In the genomic region with DNA sequence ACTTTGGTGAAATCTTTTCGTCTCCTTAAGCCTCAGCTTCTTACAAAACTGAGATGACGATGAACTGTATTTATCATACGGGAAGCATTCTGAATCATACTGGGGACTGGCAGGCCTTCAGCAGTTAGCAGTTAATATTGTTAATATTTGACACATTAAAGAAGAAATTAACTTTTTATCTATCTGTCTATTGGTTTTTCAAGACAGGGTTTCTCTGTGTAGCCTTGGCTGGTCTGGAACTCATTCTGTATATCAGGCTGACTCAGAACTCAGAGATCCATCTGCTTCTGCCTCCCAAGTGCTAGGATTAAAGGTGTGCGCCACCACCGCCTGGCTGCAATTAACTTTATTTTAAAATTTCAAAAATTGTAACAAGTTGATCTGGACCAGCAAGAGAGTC, we compare ENCODE assay signal across 24 mouse cellular contexts. TPM values are rescaled to one million over a fixed set of nuclear protein-coding genes. Genes with fewer than 3 reads are reported as not detected.
A peak's percentile ranks its signal among the peaks of the same experiment; 100 is the strongest.
DNase-seq lines count a peak whose midpoint lies in the region; ATAC-seq and TF ChIP-seq lines count a peak whose summit lies in the region.
"Had no signal": no experiment of that assay in that cellular context is flagged by ENCODE, and none has a peak within 500 bp of the region (broad histone marks: within the 10 kb centered on the region; RNA-seq: fewer than 3 reads in every experiment).

No protein-coding gene starts in this region.

- no peak for ATAC-seq in kidney, embryonic 16.5 days (ENCODE audit: low FRiP score, low TSS enrichment)
- no peak for ATAC-seq in liver, embryonic 11.5 days (replicated peaks; ENCODE audit: low FRiP score)
- ATAC-seq: activated CD4-positive, CD25-positive, alpha-beta regulatory T cell, adult 4 months; CD4-positive, CD25-positive, alpha-beta regulatory T cell, adult 4 months; forebrain, embryonic 13.5 days; forebrain, embryonic 15.5 days; Patski had no signal

- H3K4me1 ChIP-seq in kidney, adult 2 months (ENCODE audit: control insufficient read depth, insufficient read depth, low read length) = peaks cover 13% of the 10 kb centered on the region
- H3K4me1 ChIP-seq in kidney, embryonic 16.5 days (ENCODE audit: insufficient read depth, low read length) = peaks cover 11% of the 10 kb centered on the region
- no peaks in the 10 kb centered on the region; the same call in 1 of the 2 replicates for H3K4me1 ChIP-seq in liver, adult 2 months (ENCODE audit: control insufficient read depth, insufficient read depth, low read length)
- H3K4me1 ChIP-seq in liver, embryonic 11.5 days (replicated peaks; ENCODE audit: control insufficient read depth, insufficient read depth, low read length) = peaks cover 11% of the 10 kb centered on the region
- H3K4me1 ChIP-seq: forebrain, embryonic 13.5 days; forebrain, embryonic 15.5 days had no signal

- no peak overlapping the region for H3K4me3 ChIP-seq in kidney, adult 2 months (ENCODE audit: insufficient read depth, low read depth, low read length)
- no peak overlapping the region for H3K4me3 ChIP-seq in kidney, embryonic 16.5 days (ENCODE audit: low read length)
- no peak overlapping the region for H3K4me3 ChIP-seq in liver, adult 2 months (ENCODE audit: insufficient read depth, low read depth, low read length)
- H3K4me3 ChIP-seq in liver, embryonic 11.5 days (ENCODE audit: low read depth, low read length) = no peak overlapping the region
- H3K4me3 ChIP-seq: embryonic facial prominence, embryonic 10.5 days; embryonic facial prominence, embryonic 12.5 days; forebrain, embryonic 13.5 days; forebrain, embryonic 15.5 days had no signal

- no peak overlapping the region for H3K27ac ChIP-seq in kidney, adult 2 months (ENCODE audit: insufficient read depth, low read depth, low read length)
- no peak overlapping the region for H3K27ac ChIP-seq in kidney, embryonic 16.5 days (ENCODE audit: low read length)
- H3K27ac ChIP-seq in liver, adult 2 months (replicated peaks; ENCODE audit: insufficient read depth, low read depth, low read length) = no peak overlapping the region
- H3K27ac ChIP-seq in liver, embryonic 11.5 days (ENCODE audit: low read depth, low read length) = no peak overlapping the region
- H3K27ac ChIP-seq: embryonic facial prominence, embryonic 10.5 days; embryonic facial prominence, embryonic 12.5 days; forebrain, embryonic 13.5 days; forebrain, embryonic 15.5 days had no signal

- H3K79me2 ChIP-seq in liver, adult 2 months (ENCODE audit: control insufficient read depth, insufficient read depth, low read length) = no peaks in the 10 kb centered on the region

- intact Hi-C loops in heart, postnatal 10 days (cut with DNase I) = no loop called here

- WGBS in kidney, adult 2 months = 70% methylated on average over 5 of the region's 5 CpGs
- 86% methylated on average over 5 of the region's 5 CpGs for WGBS in kidney, embryonic 16.5 days
- WGBS in liver, adult 2 months = 71% methylated on average over 5 of the region's 5 CpGs
- 91% methylated on average over 5 of the region's 5 CpGs for WGBS in liver, embryonic 11.5 days

- no peaks in the 10 kb centered on the region for H3K9me3 ChIP-seq in kidney, embryonic 16.5 days (ENCODE audit: low read length)
- H3K9me3 ChIP-seq in liver, embryonic 11.5 days (ENCODE audit: control insufficient read depth, low read length) = no peaks in the 10 kb centered on the region
- H3K9me3 ChIP-seq: embryonic facial prominence, embryonic 10.5 days; embryonic facial prominence, embryonic 12.5 days; forebrain, embryonic 13.5 days; forebrain, embryonic 15.5 days; G1E had no signal

- H3K36me3 ChIP-seq in kidney, adult 2 months (ENCODE audit: control insufficient read depth, insufficient read depth, low read length) = no peaks in the 10 kb centered on the region
- H3K36me3 ChIP-seq in kidney, embryonic 16.5 days (ENCODE audit: insufficient read depth, low read length) = no peaks in the 10 kb centered on the region
- no peaks in the 10 kb centered on the region for H3K36me3 ChIP-seq in liver, adult 2 months (ENCODE audit: control insufficient read depth, insufficient read depth, low read length)
- H3K36me3 ChIP-seq in liver, embryonic 11.5 days (ENCODE audit: control insufficient read depth, insufficient read depth, low read length) = no peaks in the 10 kb centered on the region
- H3K36me3 ChIP-seq: embryonic facial prominence, embryonic 10.5 days; embryonic facial prominence, embryonic 12.5 days; forebrain, embryonic 15.5 days; G1E had no signal

- no peak overlapping the region for H3K9ac ChIP-seq in kidney, embryonic 16.5 days (replicated peaks; ENCODE audit: low read length)
- H3K9ac ChIP-seq in liver, adult 2 months (ENCODE audit: low read depth, low read length) = no peak overlapping the region
- H3K9ac ChIP-seq in liver, embryonic 11.5 days (ENCODE audit: low read depth, low read length) = no peak overlapping the region
- H3K9ac ChIP-seq: embryonic facial prominence, embryonic 12.5 days; forebrain, embryonic 13.5 days; forebrain, embryonic 15.5 days had no signal

- no peak overlapping the region for H3K4me2 ChIP-seq in kidney, embryonic 16.5 days (replicated peaks; ENCODE audit: low read depth, low read length)
- H3K4me2 ChIP-seq in liver, embryonic 11.5 days = no peak overlapping the region
- H3K4me2 ChIP-seq: embryonic facial prominence, embryonic 12.5 days; forebrain, embryonic 13.5 days; forebrain, embryonic 15.5 days had no signal

- DNase-seq in heart, adult 11 months = peak; percentile 44
- DNase-seq in heart, postnatal 10 days = no peak
- DNase-seq in kidney, adult 2 months = peak; percentile 42
- DNase-seq in liver, adult 2 months (ENCODE audit: extremely low read depth, low read depth, low spot score) = peak; percentile 54
- DNase-seq in liver, embryonic 11.5 days (ENCODE audit: low spot score) = no peak
- DNase-seq: adrenal gland, adult 8-10 months; adrenal gland, postnatal 14 days; adrenal gland, postnatal 36 days; B cell, adult 2 months; cerebellum, adult 11-12 months; cerebellum, adult 2 months; cerebellum, adult 9-10 months; cerebellum, postnatal 10 days; cerebellum, postnatal 25 days had no signal

- no peak for TF ChIP-seq POLR2A in kidney, adult 2 months (IDR thresholded peaks at IDR 0.05; ENCODE audit: low read depth, low read length)
- no peak for TF ChIP-seq POLR2A in liver, adult 2 months (IDR thresholded peaks at IDR 0.05; ENCODE audit: extremely low read depth, insufficient read depth, low read length)

- no peaks in the 10 kb centered on the region for H3K27me3 ChIP-seq in kidney, adult 2 months (replicated peaks; ENCODE audit: control insufficient read depth, insufficient read depth, low read length)
- no peaks in the 10 kb centered on the region for H3K27me3 ChIP-seq in kidney, embryonic 16.5 days (ENCODE audit: insufficient read depth, low read length)
- no peaks in the 10 kb centered on the region for H3K27me3 ChIP-seq in liver, adult 2 months (ENCODE audit: control insufficient read depth, insufficient read depth, low read length)
- H3K27me3 ChIP-seq in liver, embryonic 11.5 days (replicated peaks; ENCODE audit: control insufficient read depth, insufficient read depth, low read length) = no peaks in the 10 kb centered on the region
- H3K27me3 ChIP-seq: CH12.LX; embryonic facial prominence, embryonic 12.5 days; forebrain, embryonic 13.5 days; forebrain, embryonic 15.5 days; Patski had no signal

- TF ChIP-seq CTCF in kidney, adult 2 months (conservative IDR thresholded peaks at IDR 0.05; ENCODE audit: insufficient read depth, insufficient read length, low read depth, low read length) = no peak
- TF ChIP-seq CTCF in liver, adult 2 months (IDR thresholded peaks at IDR 0.05; ENCODE audit: low read depth, low read length) = no peak

RNA-seq across cellular contexts. Expression of gene Tex14, which starts 50.7 kb away (rescaled TPM):
- under 1 TPM; 0.10 to 0.47 TPM for total RNA-seq in heart, postnatal 10 days (2021)
- polyA plus RNA-seq in kidney, adult 2 months (2012; rRNA removed) = 0.08 and 0.34 TPM in 2 replicates
- polyA plus RNA-seq in kidney, embryonic 16.5 days (2015; fragmentation: Nextera tagmentation; extraction: Ambion mirVana) = 0.31 and 0.76 TPM in 2 replicates
- total RNA-seq in liver, adult 2 months (2014; rRNA removed) = 0.07 and 0.28 TPM in 2 replicates
- 0.02 TPM in 1 of 2 replicates, not detected in the other for polyA plus RNA-seq in liver, adult 2 months (2012; rRNA removed)
- polyA plus RNA-seq in liver, embryonic 11.5 days (2014; fragmentation: Nextera tagmentation; extraction: Ambion mirVana) = 0.32 and 0.48 TPM in 2 replicates
- polyA plus RNA-seq: embryonic facial prominence, embryonic 10.5 days; forebrain, embryonic 15.5 days; G1E had no signal

RNA-seq across cellular contexts. Expression of gene Rad51c, which starts 50.8 kb away (rescaled TPM):
- total RNA-seq in heart, postnatal 10 days (2021) = 1 to 10 TPM; 3.7 to 4.4 TPM
- polyA plus RNA-seq in kidney, adult 2 months (2012; rRNA removed) = 0.46 and 0.77 TPM in 2 replicates
- 7.9 and 8.7 TPM in 2 replicates for polyA plus RNA-seq in kidney, embryonic 16.5 days (2015; fragmentation: Nextera tagmentation; extraction: Ambion mirVana)
- total RNA-seq in liver, adult 2 months (2014; rRNA removed) = 0.28 and 0.67 TPM in 2 replicates
- 0.16 and 0.32 TPM in 2 replicates for polyA plus RNA-seq in liver, adult 2 months (2012; rRNA removed)
- polyA plus RNA-seq in liver, embryonic 11.5 days (2014; fragmentation: Nextera tagmentation; extraction: Ambion mirVana) = 5.0 and 5.5 TPM in 2 replicates

Comparison
In these comparisons a context has a peak if more than half of its experiments do, and no peak if none do; other contexts are left out.
1. DNase-seq: peak in heart, adult 11 months (single experiment), kidney, adult 2 months (single experiment) and liver, adult 2 months (single experiment); none in heart, postnatal 10 days (0 of 2) and liver, embryonic 11.5 days (single experiment).